Mouse (Mus musculus) ovary, adult 18-20 months (tissue): ENCODE measurements around the gene Prkcq.

Experiments used
- DNase-seq: peaks from one replicate; pipeline ENCODE4 v3.0.0; 2022; ENCODE audit warnings: low spot score, mixed read lengths

Gene Prkcq

GRCm38 (mm10) chr2:11171754-11172501 is at the start of gene Prkcq:
Gene Prkcq (plus strand): TSS chr2:11172108.
- no peak for DNase-seq

- no peak for DNase-seq
Measured at GRCm38 (mm10) chr2:11130881-11131280, 41.0 kb upstream of the Prkcq start.

- DNase-seq, result no peak
Measured at GRCm38 (mm10) chr2:11135718-11136117, 36.2 kb upstream of the Prkcq start.

GRCm38 (mm10) chr2:11138076-11138475 is 33.8 kb upstream of the Prkcq start:
- DNase-seq, result no peak

GRCm38 (mm10) chr2:11139518-11140152 is 32.3 kb upstream of the Prkcq start:
- no peak for DNase-seq

GRCm38 (mm10) chr2:11140385-11140784 is 31.5 kb upstream of the Prkcq start:
- DNase-seq, result no peak

- no peak for DNase-seq
Measured at GRCm38 (mm10) chr2:11149091-11149490, 22.8 kb upstream of the Prkcq start.

- DNase-seq, result no peak
Measured at GRCm38 (mm10) chr2:11150975-11151374, 20.9 kb upstream of the Prkcq start.

- DNase-seq, result no peak
Measured at GRCm38 (mm10) chr2:11151655-11152323, 20.1 kb upstream of the Prkcq start.

GRCm38 (mm10) chr2:11159641-11160040 is 12.3 kb upstream of the Prkcq start:
- DNase-seq, result no peak

GRCm38 (mm10) chr2:11160696-11161095 is 11.2 kb upstream of the Prkcq start:
- no peak for DNase-seq

GRCm38 (mm10) chr2:11161336-11161735 is 10.6 kb upstream of the Prkcq start:
- no peak for DNase-seq

- no peak for DNase-seq
Measured at GRCm38 (mm10) chr2:11162701-11163100, 9.2 kb upstream of the Prkcq start.

- DNase-seq, result no peak
Measured at GRCm38 (mm10) chr2:11164170-11164569, 7.7 kb upstream of the Prkcq start.

- DNase-seq, result no peak
Measured at GRCm38 (mm10) chr2:11169721-11170335, 2.1 kb upstream of the Prkcq start.

- no peak for DNase-seq
Measured at GRCm38 (mm10) chr2:11172831-11173414, 1.0 kb downstream of the Prkcq start.

- no peak for DNase-seq
Measured at GRCm38 (mm10) chr2:11173521-11173920, 1.6 kb downstream of the Prkcq start.

- DNase-seq, result no peak
Measured at GRCm38 (mm10) chr2:11174101-11174500, 2.2 kb downstream of the Prkcq start.

GRCm38 (mm10) chr2:11177880-11178279 is 6.0 kb downstream of the Prkcq start:
- no peak for DNase-seq

GRCm38 (mm10) chr2:11181510-11181909 is 9.6 kb downstream of the Prkcq start:
- DNase-seq, result no peak

GRCm38 (mm10) chr2:11182096-11182495 is 10.2 kb downstream of the Prkcq start:
- no peak for DNase-seq

- no peak for DNase-seq
Measured at GRCm38 (mm10) chr2:11183991-11184390, 12.1 kb downstream of the Prkcq start.
